Mouse (Mus musculus) C2C12 (cell line): ENCODE measurements around the gene Larp6.

Experiments used
- CEBPB ChIP-seq: IDR thresholded peaks from one replicate; pipeline ENCODE4 v1.6.1; 2011; ENCODE audit warnings: low read depth, mild to moderate bottlenecking, control low read depth, moderate library complexity
- CTCF ChIP-seq: IDR thresholded peaks from one replicate; pipeline ENCODE4 v1.5.1; 2011; ENCODE audit not compliant: control insufficient read depth, insufficient read depth, insufficient read length
- MYOD1 ChIP-seq: IDR thresholded peaks from one replicate; pipeline ENCODE4 v1.6.1; 2011; ENCODE audit warnings: low read depth; ENCODE audit not compliant: control insufficient read depth, insufficient read length

DNA sequence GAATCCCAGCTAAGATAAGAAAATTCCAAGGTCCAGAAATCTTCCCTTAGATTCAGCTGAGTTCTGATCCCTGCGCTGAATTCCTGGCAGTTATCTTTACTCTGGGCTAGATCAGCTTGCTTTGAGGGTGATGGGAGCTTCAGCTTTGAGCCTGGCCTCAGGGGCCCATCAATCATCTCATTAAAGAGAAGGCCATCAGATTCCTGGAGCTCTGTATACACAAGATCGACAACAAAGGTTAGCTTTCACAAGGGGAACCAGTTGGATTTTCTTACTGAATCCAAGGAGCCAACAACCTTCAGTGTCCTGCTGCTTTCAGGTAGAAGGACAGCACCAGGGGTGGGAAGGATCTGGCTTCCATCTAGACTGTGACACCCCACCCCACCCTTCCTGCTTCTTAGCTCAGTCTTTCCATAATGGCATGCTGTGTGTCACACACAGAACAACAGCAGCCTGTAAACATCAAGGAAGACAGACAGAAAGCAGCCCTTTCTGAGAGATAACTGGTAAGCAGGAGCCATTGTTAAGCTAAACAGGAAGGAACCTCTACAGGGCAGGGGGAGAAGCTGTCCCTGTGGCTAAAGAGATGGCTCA, 74.8 kb downstream of the Larp6 start:
- no peak for TF ChIP-seq MYOD1
- TF ChIP-seq CTCF = no peak
- TF ChIP-seq CEBPB = no peak
